Mouse (Mus musculus) kidney, adult 2 months (tissue): ENCODE data around the gene Ctnna2.

Experiments used
- CTCF ChIP-seq: fragments of 200-500 bp; conservative IDR thresholded peaks from 2 replicates; pipeline ENCODE4 v1.5.1; 2011; ENCODE audit warnings: low read depth, mild to moderate bottlenecking, control low read depth, low read length, moderate library complexity, mixed read lengths; ENCODE audit not compliant: insufficient read depth, insufficient read length
- POLR2A ChIP-seq: fragments of 200-500 bp; IDR thresholded peaks from one replicate; pipeline ENCODE4 v1.6.1; 2011; ENCODE audit warnings: low read depth, low read length, control low read depth

GRCm38 (mm10) chr6:77324327-77324726, 655.2 kb downstream of the Ctnna2 start:
- TF ChIP-seq CTCF (no peak), POLR2A (no peak)
